Mouse (Mus musculus) embryo, embryonic 9.5 days (tissue): ENCODE data around the gene Dip2a.
A peak's percentile ranks its signal among the peaks of the same experiment; 100 is the strongest.

Experiments
- DNase-seq: peaks from one replicate; pipeline ENCODE4 v3.0.0-alpha.2; 2017; ENCODE audit errors: extremely low spot score

Gene Dip2a

GRCm38 (mm10) chr10:76344711-76345539, at the start of gene Dip2a:
Gene Dip2a, minus strand, starts transcription at chr10:76345291.
- peak; percentile 93 for DNase-seq

- no peak for DNase-seq
Observed at GRCm38 (mm10) chr10:76392596-76392995, 47.5 kb upstream of the Dip2a start.

GRCm38 (mm10) chr10:76391786-76392185, 46.7 kb upstream of the Dip2a start:
- DNase-seq, result peak; percentile 12

DNA sequence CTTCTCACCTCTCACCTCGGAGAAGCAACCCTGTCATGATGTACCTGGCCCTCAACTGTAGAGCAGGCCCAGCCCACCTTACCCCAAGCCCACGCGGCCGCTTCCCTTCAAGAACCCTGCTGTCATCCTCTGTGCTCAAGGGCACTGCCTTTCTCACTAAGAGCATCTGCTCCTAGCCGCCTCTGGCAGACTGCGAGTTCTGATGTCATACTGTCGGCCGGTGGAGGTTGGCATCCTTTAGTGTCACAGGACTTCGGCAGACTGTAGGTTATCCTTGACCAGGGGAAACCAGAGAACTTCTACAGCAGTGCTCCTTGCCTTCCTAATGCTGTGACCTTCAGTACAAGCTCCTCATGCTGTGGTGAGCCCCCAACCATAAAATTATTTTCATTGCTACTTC, 46.1 kb upstream of the Dip2a start:
- no peak for DNase-seq

- DNase-seq, result no peak
Observed at GRCm38 (mm10) chr10:76374981-76375380, 29.9 kb upstream of the Dip2a start.

DNA sequence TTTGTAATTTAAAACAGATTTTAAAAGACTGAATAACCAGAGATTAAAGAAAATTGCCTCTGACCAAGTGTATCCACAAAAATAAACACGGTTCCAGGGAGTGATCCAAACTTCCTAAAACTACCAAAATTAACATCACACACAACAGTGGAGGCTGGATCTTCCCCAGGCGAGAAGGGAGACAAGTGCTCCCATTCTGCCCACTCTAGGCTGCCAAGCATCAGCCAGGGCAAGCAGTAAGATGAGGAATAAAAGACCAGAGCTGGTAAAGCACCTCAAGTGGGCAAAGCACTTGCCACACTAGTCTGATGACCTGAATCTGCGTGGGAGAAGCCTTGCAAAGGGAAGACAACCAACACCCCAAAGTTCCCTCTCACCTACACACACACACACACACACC, 26.6 kb upstream of the Dip2a start:
- no peak for DNase-seq

DNA sequence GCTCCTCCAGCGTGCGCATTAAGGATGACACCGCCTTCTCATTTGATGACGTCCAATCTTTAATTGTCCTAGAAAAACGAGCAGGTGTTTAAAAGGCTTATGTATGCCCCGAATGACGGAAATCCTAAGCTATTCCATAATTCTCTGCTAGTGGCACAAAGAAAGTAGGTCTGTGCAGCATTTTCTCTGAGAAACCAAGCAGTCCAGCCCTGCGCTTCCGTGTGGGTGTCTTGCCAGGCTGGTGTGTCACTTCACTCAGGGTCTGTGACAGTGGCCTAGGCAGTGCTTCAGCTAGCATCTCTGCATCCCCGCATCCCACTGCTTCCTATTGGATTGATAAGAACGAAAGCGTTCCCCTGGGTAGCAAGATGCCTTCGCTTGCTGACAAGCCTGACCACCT, 23.7 kb upstream of the Dip2a start:
- no peak for DNase-seq

DNA sequence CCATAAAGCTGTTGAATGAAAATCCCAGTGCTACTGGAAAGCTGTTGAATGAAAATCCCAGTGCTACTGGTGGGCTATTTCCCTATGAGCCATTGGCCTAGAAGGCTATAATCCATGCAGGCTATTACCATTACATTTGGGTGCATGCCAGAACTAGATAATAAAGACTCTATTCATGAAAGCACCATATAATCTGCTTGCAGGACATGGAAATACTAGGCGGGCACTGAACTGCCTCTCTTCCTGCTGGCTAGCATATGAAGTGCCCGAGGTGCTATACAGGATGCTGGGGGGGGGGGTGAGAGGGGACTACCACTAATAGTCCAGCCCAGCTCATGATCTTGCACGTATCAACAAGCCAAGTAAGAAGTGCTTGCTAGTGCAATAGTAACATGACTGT, 18.1 kb upstream of the Dip2a start:
- no peak for DNase-seq

DNA sequence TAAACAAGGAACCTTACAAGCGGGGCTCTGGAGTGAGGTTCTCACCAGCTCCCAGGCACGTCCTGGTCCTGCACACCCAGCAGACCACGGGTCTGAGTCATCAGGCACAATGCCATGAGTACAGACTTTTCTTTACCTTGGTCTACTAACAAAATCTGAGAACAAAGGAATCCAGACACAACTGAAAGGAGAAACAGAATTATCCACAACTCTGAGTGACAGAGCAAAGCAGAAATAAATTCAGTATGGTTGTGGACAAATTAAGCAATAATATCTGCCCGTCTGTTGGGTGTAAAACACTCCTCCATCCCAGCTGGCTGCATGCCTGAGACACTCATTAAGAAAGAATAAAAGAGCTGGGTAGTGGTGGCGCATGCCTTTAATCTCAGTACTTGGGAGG, 13.4 kb upstream of the Dip2a start:
- DNase-seq, result no peak

- DNase-seq, result no peak
Observed at GRCm38 (mm10) chr10:76357286-76357875, 12.3 kb upstream of the Dip2a start.

- no peak for DNase-seq
Observed at GRCm38 (mm10) chr10:76354974-76355373, 9.9 kb upstream of the Dip2a start.

DNA sequence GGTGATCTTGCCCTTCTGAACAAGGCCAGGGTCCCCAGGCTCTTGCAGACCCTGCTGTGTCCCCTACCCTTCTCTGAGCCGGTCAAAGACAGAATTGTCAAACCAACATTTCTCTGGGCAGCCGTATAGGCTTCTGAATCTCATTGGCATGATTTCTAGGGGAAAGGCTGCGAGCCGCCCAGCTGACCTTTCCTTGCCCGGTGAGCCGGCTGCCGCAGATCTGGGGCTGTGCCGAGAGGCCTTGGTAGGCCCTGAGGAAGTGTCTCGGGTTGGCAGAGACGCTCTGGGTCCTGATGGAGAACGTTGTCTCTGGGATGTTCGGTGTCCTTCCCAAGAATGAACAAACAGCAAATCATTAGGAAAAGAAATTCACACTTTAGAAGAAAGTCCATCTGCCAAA, 8.9 kb upstream of the Dip2a start:
- no peak for DNase-seq

DNA sequence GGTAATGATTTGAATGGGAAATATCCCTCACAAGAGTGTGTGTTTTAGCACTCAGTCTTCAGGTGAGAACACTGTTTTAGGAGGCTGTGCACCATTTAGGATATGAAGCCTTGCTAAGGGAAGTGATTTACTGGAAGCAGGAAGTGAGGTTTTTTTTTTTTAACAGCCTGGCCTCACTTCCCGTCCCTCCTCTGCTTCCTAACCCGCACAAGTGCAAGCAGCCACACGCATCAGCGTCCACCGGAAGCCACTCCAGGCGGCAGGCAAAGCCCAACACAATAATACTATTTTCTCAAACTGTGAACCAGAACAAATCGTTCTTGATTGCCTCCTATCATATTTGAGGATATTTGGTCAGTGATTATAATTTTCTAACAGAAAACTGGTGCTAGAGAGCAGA, 6.9 kb upstream of the Dip2a start:
- DNase-seq, result no peak

GRCm38 (mm10) chr10:76346589-76346988, 1.5 kb upstream of the Dip2a start:
- DNase-seq, result peak; percentile 55

DNA sequence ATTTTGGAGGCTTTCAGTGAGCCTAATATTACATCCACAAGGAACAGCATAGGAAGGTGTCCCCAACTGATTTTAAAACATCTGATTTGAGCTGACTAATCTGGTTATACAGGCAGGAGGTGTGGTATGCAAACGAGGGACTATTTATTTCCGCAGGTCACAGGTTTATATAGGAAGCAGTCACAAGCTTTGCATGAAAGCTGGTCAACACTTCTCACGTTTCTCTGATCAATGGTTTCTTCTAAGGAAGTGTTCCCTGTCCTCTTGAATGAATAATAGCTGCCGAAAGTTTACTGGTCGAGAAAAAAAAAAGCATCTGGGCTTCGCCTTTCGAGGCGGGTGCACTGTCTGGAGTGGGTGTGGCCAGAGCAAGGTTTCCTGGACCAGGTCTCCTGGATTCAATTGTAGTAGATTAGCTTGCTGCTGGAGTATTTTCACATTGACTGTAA, 976 bp upstream of the Dip2a start:
- peak; percentile 16 for DNase-seq

DNA sequence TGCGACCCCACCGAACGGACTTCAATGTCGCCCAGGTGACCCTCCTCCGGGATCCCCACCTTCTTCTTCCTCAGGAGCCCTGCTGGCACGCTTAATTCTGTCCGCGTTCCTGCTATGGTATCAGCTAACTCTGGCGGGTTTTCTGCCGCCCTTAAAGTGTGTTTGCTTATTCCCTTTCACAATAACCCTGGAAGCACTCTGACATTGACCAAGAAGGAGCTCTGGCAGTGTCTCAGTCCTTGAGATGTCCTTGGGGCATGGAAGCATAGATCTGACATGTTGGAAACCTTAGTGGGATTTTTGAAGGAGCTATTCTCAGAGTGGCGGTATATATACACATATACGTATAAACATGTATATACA, 430 bp upstream of the Dip2a start:
- DNase-seq, result no peak

DNA sequence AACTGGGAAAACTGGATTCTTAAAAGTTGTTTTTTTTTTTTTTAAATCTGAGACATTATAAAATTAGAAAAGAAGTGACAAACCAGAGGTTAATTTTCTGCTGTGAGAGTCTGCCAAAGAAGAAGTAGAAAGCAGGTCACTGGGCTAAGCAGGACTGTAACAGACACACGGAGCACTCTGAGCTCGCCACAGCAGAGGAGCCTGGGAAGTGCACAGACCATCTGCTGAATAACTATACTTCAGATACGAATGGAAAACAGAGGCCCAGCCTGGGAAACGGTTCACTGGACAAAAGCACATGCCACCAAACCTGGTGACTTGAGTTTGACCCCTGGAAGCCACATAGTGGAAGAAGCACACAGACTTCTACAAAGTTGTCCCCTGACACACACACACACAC, 10.7 kb downstream of the Dip2a start:
- no peak for DNase-seq

DNA sequence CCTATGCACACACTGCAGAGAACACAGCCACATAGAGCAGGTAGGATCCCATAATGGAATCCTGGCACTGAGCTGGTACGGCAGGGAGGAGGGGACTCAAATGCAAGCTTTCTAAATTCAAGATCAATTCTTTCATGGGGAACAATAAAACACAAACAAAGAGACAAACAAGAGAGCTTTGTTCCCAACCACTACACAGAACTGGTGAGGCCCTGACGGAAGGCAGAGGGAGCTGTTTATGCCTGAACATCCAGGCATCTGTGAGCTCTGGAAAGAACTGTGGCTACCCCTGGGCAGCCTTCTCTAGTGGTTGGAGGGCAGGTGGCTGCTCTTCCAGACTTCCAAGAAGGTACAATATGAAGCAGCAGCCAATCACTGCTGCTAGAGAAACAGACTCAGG, 13.1 kb downstream of the Dip2a start:
- no peak for DNase-seq

GRCm38 (mm10) chr10:76329093-76329492, 16.0 kb downstream of the Dip2a start:
- no peak for DNase-seq

- no peak for DNase-seq
Observed at GRCm38 (mm10) chr10:76328574-76328973, 16.5 kb downstream of the Dip2a start.

DNA sequence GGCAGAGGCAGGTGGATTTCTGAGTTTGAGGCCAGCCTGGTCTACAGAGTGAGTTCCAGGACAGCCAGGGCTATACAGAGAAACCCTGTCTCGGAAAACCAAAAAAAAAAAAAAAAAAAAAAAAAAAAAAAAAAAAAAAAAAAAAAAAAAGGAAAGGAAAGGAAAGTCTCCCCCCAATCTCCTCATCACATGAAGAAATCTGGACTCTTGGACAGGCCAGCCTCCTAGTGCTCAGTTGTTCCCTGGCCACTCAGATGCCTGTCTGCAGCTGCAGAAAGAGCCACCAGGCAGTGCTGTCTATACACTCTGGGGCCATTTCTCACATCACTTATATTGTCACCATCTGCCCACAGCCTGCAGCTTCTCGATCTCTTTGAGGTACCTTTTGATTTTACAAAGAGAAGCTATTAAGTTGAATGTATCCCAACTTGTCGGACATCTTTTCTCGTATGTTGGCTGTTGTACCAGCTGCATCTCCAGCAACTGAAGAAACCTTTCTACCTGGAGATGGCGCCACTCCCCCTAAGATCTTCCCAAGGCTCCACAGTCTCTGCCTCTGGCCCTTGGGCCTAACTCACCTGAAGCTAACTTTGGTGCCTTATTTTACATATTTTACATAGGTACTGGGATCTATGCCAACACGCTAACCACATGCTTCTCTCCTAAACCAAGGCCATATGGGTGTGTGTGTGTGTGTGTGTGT, 18.6 kb downstream of the Dip2a start:
- peak; percentile 22 for DNase-seq

GRCm38 (mm10) chr10:76317623-76318022, 27.5 kb downstream of the Dip2a start:
- DNase-seq, result no peak

GRCm38 (mm10) chr10:76316194-76316593, 28.9 kb downstream of the Dip2a start:
- DNase-seq, result no peak
